Mouse (Mus musculus): Measurements from ENCODE around the gene Rpl13a. TPM values are rescaled to one million over a fixed set of nuclear protein-coding genes. Genes with fewer than 3 reads are reported as not detected.
"Not testable (repeated sequence)": the region's sequence is repeated elsewhere in the genome, so short reads cannot be mapped to it uniquely, and the experiment has no call there.

Rpl13a gene
- polyA plus RNA-seq, 1 experiment from 2014 or later, result 606 TPM

GRCm38 (mm10) chr7:45119780-45120709, 8.5 kb downstream of the Rpl13a start:
- H3K36me3 ChIP-seq (replicated peaks), result peaks cover 38% of the 10 kb centered on the region
- no peak overlapping the region for H3K27ac ChIP-seq
- no peak overlapping the region for H3K4me2 ChIP-seq
- no peak overlapping the region for H3K4me3 ChIP-seq
- no peaks in the 10 kb centered on the region for H3K9me3 ChIP-seq
- H3K27me3 ChIP-seq (replicated peaks), result no peaks in the 10 kb centered on the region
- WGBS, result 77% methylated on average over 5 of the region's 5 CpGs
- H3K4me1 ChIP-seq, result peaks cover 20% of the 10 kb centered on the region
- no peak for ATAC-seq (replicated peaks)
- no peak overlapping the region for H3K9ac ChIP-seq

DNA sequence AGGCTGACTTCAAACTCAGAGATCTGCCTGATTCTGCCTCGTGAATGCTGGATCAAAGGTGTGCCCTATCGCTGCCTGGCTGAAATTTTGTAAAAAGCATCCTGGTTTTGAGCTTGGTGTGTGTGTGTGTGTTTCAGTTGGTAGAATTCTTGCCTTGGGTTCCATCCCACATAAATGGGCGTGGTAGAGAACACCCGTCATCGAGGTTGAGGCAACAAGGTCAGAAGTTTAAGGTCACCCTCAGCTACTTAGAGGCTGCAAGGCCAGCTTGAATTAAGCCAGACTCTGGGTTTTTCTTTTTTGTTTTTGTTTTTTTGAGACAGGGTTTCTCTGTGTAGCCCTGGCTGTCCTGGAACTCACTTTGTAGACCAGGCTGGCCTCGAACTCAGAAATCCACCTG, 10.2 kb downstream of the Rpl13a start:
- Histone ChIP-seq H3K4me3 (no peak overlapping the region), H3K27me3 (replicated peaks) (no peaks in the 10 kb centered on the region), H3K4me2 (no peak overlapping the region), H3K27ac (no peak overlapping the region), H3K4me1 (peaks cover 13% of the 10 kb centered on the region), H3K9me3 (no peaks in the 10 kb centered on the region), H3K9ac (no peak overlapping the region), H3K36me3 (replicated peaks) (peaks cover 38% of the 10 kb centered on the region)
- 90% methylated on average over 6 of the region's 6 CpGs for WGBS
- ATAC-seq (replicated peaks), result no peak

- Histone ChIP-seq H3K36me3 (replicated peaks) (peaks cover 38% of the 10 kb centered on the region), H3K4me3 (no peak overlapping the region), H3K27ac (no peak overlapping the region), H3K27me3 (replicated peaks) (no peaks in the 10 kb centered on the region), H3K9ac (no peak overlapping the region), H3K4me1 (peaks cover 5% of the 10 kb centered on the region), H3K4me2 (no peak overlapping the region), H3K9me3 (no peaks in the 10 kb centered on the region)
- no peak for ATAC-seq (replicated peaks)
- WGBS, result 80% methylated on average over 8 of the region's 8 CpGs
Observed at GRCm38 (mm10) chr7:45117566-45117965, 11.0 kb downstream of the Rpl13a start.

GRCm38 (mm10) chr7:45113476-45113875, 15.1 kb downstream of the Rpl13a start:
- Histone ChIP-seq H3K4me3 (no peak overlapping the region), H3K9ac (no peak overlapping the region), H3K4me1 (no peaks in the 10 kb centered on the region), H3K27me3 (replicated peaks) (no peaks in the 10 kb centered on the region), H3K4me2 (no peak overlapping the region), H3K36me3 (replicated peaks) (0 out of 2 replicates have a peak, but pooled peaks cover 5% of the 10 kb centered on the region), H3K27ac (no peak overlapping the region), H3K9me3 (no peaks in the 10 kb centered on the region)
- WGBS, result 84% methylated on average over 2 of the region's 2 CpGs
- ATAC-seq (replicated peaks), result no peak

DNA sequence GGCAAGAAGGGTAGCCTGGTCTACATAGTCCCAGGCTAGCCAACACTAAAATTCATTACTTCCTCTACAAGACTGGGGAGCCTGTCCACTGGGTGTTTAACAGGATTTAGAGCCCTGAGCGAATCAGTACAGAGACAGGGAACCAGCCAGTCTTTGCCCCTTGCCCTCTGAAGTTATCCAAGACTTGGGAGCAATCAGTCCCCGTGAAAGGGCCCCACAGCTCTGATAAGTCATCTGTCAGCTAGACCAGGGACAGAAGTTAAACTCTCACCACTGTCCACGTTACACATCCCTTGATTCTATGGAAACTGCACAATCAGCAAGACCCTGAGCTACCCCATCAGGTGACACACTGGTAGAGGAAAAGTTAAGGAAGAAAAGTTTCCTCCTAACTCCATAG, 16.0 kb downstream of the Rpl13a start:
- ATAC-seq (replicated peaks), result no peak
- Histone ChIP-seq H3K27ac (no peak overlapping the region), H3K36me3 (replicated peaks) (no peaks in the 10 kb centered on the region), H3K4me2 (no peak overlapping the region), H3K9ac (no peak overlapping the region), H3K4me1 (no peaks in the 10 kb centered on the region), H3K4me3 (no peak overlapping the region), H3K27me3 (replicated peaks) (no peaks in the 10 kb centered on the region), H3K9me3 (no peaks in the 10 kb centered on the region)
- 75% methylated on average over 3 of the region's 3 CpGs for WGBS

- ATAC-seq (replicated peaks), result no peak
- Histone ChIP-seq H3K4me1 (no peaks in the 10 kb centered on the region), H3K4me3 (no peak overlapping the region), H3K9me3 (no peaks in the 10 kb centered on the region), H3K4me2 (no peak overlapping the region), H3K9ac (no peak overlapping the region), H3K36me3 (replicated peaks) (no peaks in the 10 kb centered on the region), H3K27me3 (replicated peaks) (no peaks in the 10 kb centered on the region), H3K27ac (no peak overlapping the region)
- 68% methylated on average over 2 of the region's 2 CpGs for WGBS
Observed at GRCm38 (mm10) chr7:45111940-45112339, 16.6 kb downstream of the Rpl13a start.

- H3K27me3 ChIP-seq (replicated peaks); ATAC-seq (replicated peaks); H3K4me2 ChIP-seq; H3K36me3 ChIP-seq (replicated peaks); H3K9me3 ChIP-seq; H3K4me1 ChIP-seq; H3K9ac ChIP-seq; H3K4me3 ChIP-seq; H3K27ac ChIP-seq: not testable (repeated sequence)
- 87% methylated on average over 4 of the region's 4 CpGs for WGBS
Observed at GRCm38 (mm10) chr7:45110089-45110488, 18.5 kb downstream of the Rpl13a start.

GRCm38 (mm10) chr7:45107052-45107645, 21.4 kb downstream of the Rpl13a start:
- WGBS, result 40% methylated on average over 5 of the region's 5 CpGs
- H3K27ac ChIP-seq, result no peak overlapping the region
- no peak overlapping the region for H3K4me2 ChIP-seq
- no peak overlapping the region for H3K9ac ChIP-seq
- ATAC-seq (replicated peaks), result no peak
- no peak overlapping the region for H3K4me3 ChIP-seq
- H3K36me3 ChIP-seq (replicated peaks), result no peaks in the 10 kb centered on the region
- H3K4me1 ChIP-seq, result no peaks in the 10 kb centered on the region
- no peaks in the 10 kb centered on the region for H3K9me3 ChIP-seq
- H3K27me3 ChIP-seq (replicated peaks), result no peaks in the 10 kb centered on the region

DNA sequence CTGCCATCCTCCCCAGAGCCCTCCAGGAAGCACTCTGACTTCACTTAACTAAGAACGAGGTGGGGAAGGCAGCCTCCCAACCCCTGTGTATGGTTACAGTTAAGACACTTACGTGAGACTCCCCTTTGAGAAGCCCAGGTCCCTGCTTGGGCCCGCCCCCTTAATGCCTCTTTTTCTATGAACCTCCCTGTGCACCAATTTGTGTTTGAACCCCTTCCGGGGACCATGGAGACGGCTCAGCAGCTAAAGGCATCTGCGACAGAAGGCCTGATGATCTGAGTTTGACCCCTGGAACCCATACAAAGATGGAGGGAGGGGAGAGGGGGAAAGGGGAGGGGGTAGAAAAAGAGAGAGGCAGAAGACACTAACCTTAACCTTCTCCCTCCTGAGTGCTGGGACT, 22.1 kb downstream of the Rpl13a start:
- Histone ChIP-seq H3K9me3 (no peaks in the 10 kb centered on the region), H3K36me3 (replicated peaks) (no peaks in the 10 kb centered on the region), H3K27ac (no peak overlapping the region), H3K4me3 (no peak overlapping the region), H3K4me1 (no peaks in the 10 kb centered on the region), H3K9ac (no peak overlapping the region), H3K27me3 (replicated peaks) (no peaks in the 10 kb centered on the region), H3K4me2 (no peak overlapping the region)
- ATAC-seq (replicated peaks), result no peak
- 15% methylated on average over 6 of the region's 6 CpGs for WGBS

- no peaks in the 10 kb centered on the region for H3K27me3 ChIP-seq (replicated peaks)
- H3K27ac ChIP-seq, result no peak overlapping the region
- 78% methylated on average over 8 of the region's 8 CpGs for WGBS
- no peak for ATAC-seq (replicated peaks)
- no peak overlapping the region for H3K4me3 ChIP-seq
- H3K9ac ChIP-seq, result no peak overlapping the region
- H3K9me3 ChIP-seq, result no peaks in the 10 kb centered on the region
- H3K4me2 ChIP-seq, result no peak overlapping the region
- H3K4me1 ChIP-seq, result no peaks in the 10 kb centered on the region
- H3K36me3 ChIP-seq (replicated peaks), result no peaks in the 10 kb centered on the region
Observed at GRCm38 (mm10) chr7:45105491-45105890, 23.1 kb downstream of the Rpl13a start.

- WGBS, result 77% methylated on average over 5 of the region's 5 CpGs
- H3K9me3 ChIP-seq, result no peaks in the 10 kb centered on the region
- H3K4me3 ChIP-seq, result no peak overlapping the region
- no peak overlapping the region for H3K27ac ChIP-seq
- H3K36me3 ChIP-seq (replicated peaks), result no peaks in the 10 kb centered on the region
- ATAC-seq (replicated peaks), result no peak
- H3K27me3 ChIP-seq (replicated peaks), result no peaks in the 10 kb centered on the region
- no peak overlapping the region for H3K9ac ChIP-seq
- no peak overlapping the region for H3K4me2 ChIP-seq
- no peaks in the 10 kb centered on the region for H3K4me1 ChIP-seq
Observed at GRCm38 (mm10) chr7:45104941-45105340, 23.6 kb downstream of the Rpl13a start.

- Histone ChIP-seq H3K27me3 (replicated peaks) (no peaks in the 10 kb centered on the region), H3K4me1 (no peaks in the 10 kb centered on the region), H3K27ac (no peak within 1 kb of the TSS), H3K36me3 (replicated peaks) (no peaks in the 10 kb centered on the region), H3K9ac (no peak within 1 kb of the TSS), H3K4me3 (no peak within 1 kb of the TSS), H3K4me2 (peak within 1 kb of the TSS; percentile 21), H3K9me3 (no peaks in the 10 kb centered on the region)
- 80% methylated on average over 7 of the region's 7 CpGs for WGBS
- no peak for ATAC-seq (replicated peaks)
Observed at GRCm38 (mm10) chr7:45103652-45104180, 24.8 kb downstream of the Rpl13a start, which contains the start of gene Fcgrt. Fcgrt (minus strand) TSS chr7:45103851.

Data from midbrain, embryonic 15.5 days (tissue).